Mouse (Mus musculus): ENCODE data around the gene Rhbdl3. TPM values are rescaled to one million over a fixed set of nuclear protein-coding genes. Genes with fewer than 3 reads are reported as not detected.
"Not testable (repeated sequence)": the region's sequence is repeated elsewhere in the genome, so short reads cannot be mapped to it uniquely, and the experiment has no call there.

Gene Rhbdl3
- polyA plus RNA-seq, 1 experiment from 2014 or later = 3.1 TPM

DNA sequence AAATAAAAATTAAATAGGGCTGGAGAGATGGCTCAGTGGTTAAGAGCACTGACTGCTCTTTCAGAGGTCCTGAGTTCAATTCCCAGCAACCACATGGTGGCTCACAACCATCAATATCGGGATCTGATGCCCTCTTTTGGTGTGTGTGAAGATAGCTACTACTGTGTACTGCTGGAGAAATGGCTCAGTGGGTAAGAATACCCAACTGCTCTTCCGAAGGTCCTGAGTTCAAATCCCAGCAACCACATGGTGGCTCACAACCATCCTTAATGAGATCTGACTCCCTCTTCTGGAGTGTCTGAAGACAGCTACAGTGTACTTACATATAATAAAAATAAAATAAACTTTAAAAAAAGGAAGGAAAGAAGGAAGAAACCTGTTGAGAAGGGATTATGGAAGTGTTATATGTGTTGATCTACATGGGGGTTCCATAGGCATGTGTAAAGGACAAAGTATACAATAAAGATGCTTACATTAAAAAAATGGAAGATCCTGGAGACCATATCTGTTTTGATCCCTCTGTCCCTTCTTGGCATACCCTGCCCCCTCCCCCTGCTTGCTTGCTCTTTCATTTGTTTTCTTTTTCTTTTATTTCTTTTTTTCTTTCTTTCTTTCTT, 77.8 kb downstream of the Rhbdl3 start:
- peak overlapping the region; percentile 97 for H3K4me3 ChIP-seq
- H3K27ac ChIP-seq = peak overlapping the region; percentile 95
- H3K4me1 ChIP-seq = peaks cover 25% of the 10 kb centered on the region
- H3K9me3 ChIP-seq; DNase-seq (ENCODE audit: extremely low spot score, low spot score); H3K27me3 ChIP-seq (ENCODE audit: poor library complexity, severe bottlenecking): not testable (repeated sequence)
- peaks cover 19% of the 10 kb centered on the region for H3K36me3 ChIP-seq (replicated peaks)
- 62% methylated on average over 2 of the region's 2 CpGs for WGBS

DNA sequence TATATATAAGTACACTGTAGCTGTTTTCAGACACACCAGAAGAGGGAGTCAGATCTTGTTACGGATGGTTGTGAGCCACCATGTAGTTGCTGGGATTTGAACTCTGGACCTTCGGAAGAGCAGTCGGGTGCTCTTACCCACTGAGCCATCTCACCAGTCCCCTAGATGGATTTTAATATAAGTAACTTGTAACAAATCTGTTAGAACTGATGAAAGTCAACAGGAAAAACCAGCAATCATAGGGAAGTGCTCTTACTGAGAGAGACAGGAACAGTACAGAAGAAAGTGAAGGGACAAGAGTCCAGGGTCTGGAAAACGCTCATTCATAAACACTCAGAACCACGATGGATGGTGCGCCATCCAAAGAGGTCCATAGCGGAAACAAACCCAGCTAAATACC, 78.5 kb downstream of the Rhbdl3 start:
- not testable (repeated sequence) for DNase-seq (ENCODE audit: extremely low spot score, low spot score)
- WGBS = 91% methylated on average over 7 of the region's 7 CpGs

GRCm38 (mm10) chr11:80382626-80383018, 81.9 kb downstream of the Rhbdl3 start:
- no peaks in the 10 kb centered on the region for H3K9me3 ChIP-seq
- peak overlapping the region; percentile 92 for H3K4me3 ChIP-seq
- DNase-seq (ENCODE audit: extremely low spot score, low spot score) = peak; percentile 38
- WGBS = 9% methylated on average over 12 of the region's 12 CpGs
- no peaks in the 10 kb centered on the region for H3K27me3 ChIP-seq (ENCODE audit: poor library complexity, severe bottlenecking)
- peak overlapping the region; percentile 98 for H3K27ac ChIP-seq
- H3K4me1 ChIP-seq = peaks cover 41% of the 10 kb centered on the region
- H3K36me3 ChIP-seq (replicated peaks) = peaks cover 31% of the 10 kb centered on the region

More for the DNA sequence above, 78.5 kb downstream of the Rhbdl3 start:
- not testable (repeated sequence) for H3K27ac ChIP-seq; H3K9me3 ChIP-seq; H3K27me3 ChIP-seq (ENCODE audit: poor library complexity, severe bottlenecking); H3K4me3 ChIP-seq
- peaks cover 26% of the 10 kb centered on the region for H3K4me1 ChIP-seq
- H3K36me3 ChIP-seq (replicated peaks) = peaks cover 13% of the 10 kb centered on the region

DNA sequence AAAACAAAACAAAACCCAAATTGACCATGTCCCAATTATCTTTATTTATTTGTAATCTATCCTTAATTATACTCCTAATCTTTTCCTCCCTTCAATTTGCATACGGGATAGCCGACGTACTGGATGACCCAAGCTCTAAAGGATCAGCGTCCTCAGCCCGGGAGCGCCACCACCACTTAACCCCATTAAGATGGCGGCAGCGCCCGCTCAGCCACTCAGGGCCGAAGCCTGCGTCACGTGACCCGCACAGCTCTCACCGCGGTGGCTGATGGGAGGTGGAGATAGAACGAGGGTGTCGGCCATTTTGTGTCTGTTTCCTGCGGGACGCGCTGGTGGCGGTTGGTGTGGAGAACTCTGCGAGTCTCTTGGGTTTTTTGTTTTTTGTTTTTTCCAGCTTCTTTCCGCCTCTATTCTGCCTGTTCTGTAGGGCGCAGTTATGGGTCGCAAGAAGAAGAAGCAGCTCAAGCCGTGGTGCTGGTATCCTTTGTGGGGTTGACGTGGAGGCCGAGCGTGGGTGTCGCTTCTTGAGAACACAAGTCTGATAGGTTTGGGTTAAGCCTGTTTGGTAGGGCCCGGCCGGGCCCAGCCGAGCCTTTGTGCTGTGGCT, 82.4 kb downstream of the Rhbdl3 start, which contains the start of gene Zfp207:
Gene Zfp207 (plus strand): TSS at position 261 of the 607 bp plus-strand sequence.
- peak within 1 kb of the TSS; percentile 98 for H3K27ac ChIP-seq
- no peaks in the 10 kb centered on the region for H3K9me3 ChIP-seq
- peaks cover 37% of the 10 kb centered on the region for H3K4me1 ChIP-seq
- peak within 1 kb of the TSS; percentile 92 for H3K4me3 ChIP-seq
- no peaks in the 10 kb centered on the region for H3K27me3 ChIP-seq (ENCODE audit: poor library complexity, severe bottlenecking)
- DNase-seq (ENCODE audit: extremely low spot score, low spot score) = peak; percentile 98
- WGBS = under 1% methylated on average over 33 of the region's 33 CpGs
- peaks cover 36% of the 10 kb centered on the region for H3K36me3 ChIP-seq (replicated peaks)

DNA sequence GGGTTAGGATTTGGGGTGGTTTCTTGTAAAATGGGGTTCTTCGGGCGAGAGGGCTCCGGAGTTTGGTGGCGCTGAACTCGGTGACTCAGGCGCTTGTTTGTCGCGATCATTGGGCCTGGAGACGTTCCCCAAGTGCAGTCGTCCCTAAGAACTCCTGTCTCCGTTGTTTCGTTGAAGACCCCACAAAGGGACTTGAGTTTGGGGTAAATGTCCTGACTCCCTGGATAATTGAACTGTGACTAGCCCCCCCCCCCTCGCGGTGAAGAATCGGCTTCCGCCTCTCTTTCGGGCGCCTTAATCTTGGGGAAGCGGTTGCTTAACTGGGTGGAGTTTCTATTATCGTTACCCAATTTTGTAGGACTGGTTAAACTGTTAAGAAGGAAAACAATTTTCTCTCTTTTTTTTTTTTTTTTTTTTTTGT, 82.9 kb downstream of the Rhbdl3 start:
- DNase-seq (ENCODE audit: extremely low spot score, low spot score) = no peak
- no peaks in the 10 kb centered on the region for H3K27me3 ChIP-seq (ENCODE audit: poor library complexity, severe bottlenecking)

GRCm38 (mm10) chr11:80384461-80384860, 83.7 kb downstream of the Rhbdl3 start:
- Histone ChIP-seq H3K27me3 (ENCODE audit: poor library complexity, severe bottlenecking) (no peaks in the 10 kb centered on the region), H3K4me3 (peak overlapping the region; percentile 92), H3K9me3 (no peaks in the 10 kb centered on the region), H3K27ac (peak overlapping the region; percentile 98), H3K4me1 (peaks cover 36% of the 10 kb centered on the region), H3K36me3 (replicated peaks) (peaks cover 50% of the 10 kb centered on the region)
- DNase-seq (ENCODE audit: extremely low spot score, low spot score) = no peak

More for the DNA sequence above, 82.9 kb downstream of the Rhbdl3 start:
- no peaks in the 10 kb centered on the region for H3K9me3 ChIP-seq
- peak overlapping the region; percentile 92 for H3K4me3 ChIP-seq
- H3K4me1 ChIP-seq = peaks cover 36% of the 10 kb centered on the region
- H3K36me3 ChIP-seq (replicated peaks) = peaks cover 41% of the 10 kb centered on the region
- under 1% methylated on average over 20 of the region's 20 CpGs for WGBS
- peak overlapping the region; percentile 98 for H3K27ac ChIP-seq

DNA sequence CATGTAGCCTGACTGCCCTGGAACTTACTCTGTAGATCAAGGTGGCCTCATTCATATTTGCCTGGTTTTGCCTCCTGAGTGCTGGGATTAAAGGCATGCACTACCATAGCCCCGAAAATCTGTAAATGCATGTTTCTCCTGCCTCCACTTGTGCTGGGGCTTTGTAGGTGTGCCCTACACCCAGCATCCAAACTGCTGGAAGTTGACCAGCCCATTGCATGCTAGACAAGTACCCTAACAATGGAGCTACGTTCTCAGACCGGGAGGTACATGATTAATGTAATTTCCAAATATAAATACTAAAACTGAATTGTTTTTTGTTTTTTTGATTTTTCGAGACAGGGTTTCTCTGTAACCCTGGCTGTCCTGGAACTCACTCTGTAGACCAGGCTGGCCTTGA, 84.3 kb downstream of the Rhbdl3 start:
- Histone ChIP-seq H3K4me1 (peaks cover 36% of the 10 kb centered on the region), H3K27me3 (ENCODE audit: poor library complexity, severe bottlenecking) (no peaks in the 10 kb centered on the region), H3K27ac (no peak overlapping the region), H3K4me3 (peak overlapping the region; percentile 92), H3K9me3 (no peaks in the 10 kb centered on the region), H3K36me3 (replicated peaks) (peaks cover 56% of the 10 kb centered on the region)
- DNase-seq (ENCODE audit: extremely low spot score, low spot score) = no peak
- 81% methylated on average over 4 of the region's 4 CpGs for WGBS

DNA sequence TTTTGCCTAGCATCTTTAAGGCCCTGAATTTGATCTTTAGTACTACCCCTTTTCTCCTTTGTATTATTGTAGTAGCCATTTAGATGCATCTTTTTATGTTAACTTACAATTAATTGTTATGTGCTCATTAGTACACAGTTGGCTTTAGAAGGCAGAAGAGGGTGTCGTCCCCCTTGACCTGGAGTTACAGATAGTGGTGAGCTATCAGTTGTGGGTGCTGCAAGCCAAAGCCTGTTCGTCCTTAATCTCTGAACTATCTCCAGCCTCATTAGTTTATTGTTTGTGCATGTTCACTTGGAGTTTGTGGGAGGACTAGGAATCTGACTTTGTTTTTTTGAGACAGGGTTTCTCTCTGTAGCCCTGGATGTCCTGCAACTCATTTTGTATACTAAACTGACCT, 86.1 kb downstream of the Rhbdl3 start:
- Histone ChIP-seq H3K36me3 (replicated peaks) (peaks cover 73% of the 10 kb centered on the region), H3K4me3 (peak overlapping the region; percentile 92), H3K4me1 (peaks cover 36% of the 10 kb centered on the region), H3K27me3 (ENCODE audit: poor library complexity, severe bottlenecking) (no peaks in the 10 kb centered on the region), H3K9me3 (no peaks in the 10 kb centered on the region), H3K27ac (no peak overlapping the region)
- 78% methylated on average over 2 of the region's 2 CpGs for WGBS
- no peak for DNase-seq (ENCODE audit: extremely low spot score, low spot score)

GRCm38 (mm10) chr11:80389885-80390284, 89.2 kb downstream of the Rhbdl3 start:
- Histone ChIP-seq H3K9me3 (no peaks in the 10 kb centered on the region), H3K36me3 (replicated peaks) (peaks cover 100% of the 10 kb centered on the region), H3K4me1 (peaks cover 22% of the 10 kb centered on the region), H3K4me3 (no peak overlapping the region), H3K27me3 (ENCODE audit: poor library complexity, severe bottlenecking) (no peaks in the 10 kb centered on the region), H3K27ac (no peak overlapping the region)
- 88% methylated on average over 1 of the region's 1 CpGs for WGBS
- no peak for DNase-seq (ENCODE audit: extremely low spot score, low spot score)

GRCm38 (mm10) chr11:80391407-80392120, 90.9 kb downstream of the Rhbdl3 start:
- Histone ChIP-seq H3K27ac (no peak overlapping the region), H3K4me1 (peaks cover 5% of the 10 kb centered on the region), H3K36me3 (replicated peaks) (peaks cover 100% of the 10 kb centered on the region), H3K27me3 (ENCODE audit: poor library complexity, severe bottlenecking) (no peaks in the 10 kb centered on the region), H3K9me3 (no peaks in the 10 kb centered on the region), H3K4me3 (no peak overlapping the region)
- WGBS = 97% methylated on average over 2 of the region's 2 CpGs
- DNase-seq (ENCODE audit: extremely low spot score, low spot score) = no peak

- Histone ChIP-seq H3K4me1 (no peaks in the 10 kb centered on the region), H3K9me3 (no peaks in the 10 kb centered on the region), H3K36me3 (replicated peaks) (peaks cover 100% of the 10 kb centered on the region), H3K4me3 (no peak overlapping the region), H3K27me3 (ENCODE audit: poor library complexity, severe bottlenecking) (no peaks in the 10 kb centered on the region), H3K27ac (no peak overlapping the region)
- 97% methylated on average over 3 of the region's 3 CpGs for WGBS
- DNase-seq (ENCODE audit: extremely low spot score, low spot score) = no peak
These were observed 95.2 kb downstream of the Rhbdl3 start for GRCm38 (mm10) chr11:80395930-80396329.

DNA sequence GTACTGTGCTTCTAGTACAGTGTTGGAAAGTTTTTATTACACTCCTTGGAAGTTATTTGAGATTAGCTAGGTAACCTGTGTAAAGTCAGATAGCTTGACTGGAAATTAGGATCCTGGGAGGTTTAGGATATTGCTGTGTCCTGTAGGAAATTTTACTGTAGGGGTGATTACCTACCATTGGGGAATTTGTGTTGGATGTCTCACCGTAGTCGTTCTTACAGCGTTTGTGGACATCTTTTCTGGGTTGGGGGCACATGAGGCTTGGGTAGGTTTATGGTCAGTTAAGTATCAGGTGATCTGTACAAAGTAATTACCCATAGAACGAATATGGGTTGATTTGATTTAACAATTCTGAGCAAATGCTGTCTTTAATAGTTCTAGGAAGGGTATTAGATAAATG, 95.9 kb downstream of the Rhbdl3 start:
- no peaks in the 10 kb centered on the region for H3K27me3 ChIP-seq (ENCODE audit: poor library complexity, severe bottlenecking)
- H3K4me3 ChIP-seq = no peak overlapping the region
- 90% methylated on average over 4 of the region's 4 CpGs for WGBS
- no peak overlapping the region for H3K27ac ChIP-seq
- no peaks in the 10 kb centered on the region for H3K4me1 ChIP-seq
- H3K36me3 ChIP-seq (replicated peaks) = peaks cover 100% of the 10 kb centered on the region
- no peaks in the 10 kb centered on the region for H3K9me3 ChIP-seq
- no peak for DNase-seq (ENCODE audit: extremely low spot score, low spot score)

Data from forebrain, embryonic 10.5 days (tissue).